Mouse (Mus musculus) layer of hippocampus, postnatal 25 days (tissue): Measurements from ENCODE around the gene Lrrtm1. TPM values are rescaled to one million over a fixed set of nuclear protein-coding genes. Genes with fewer than 3 reads are reported as not detected.

Source experiments
- DNase-seq, 2 experiments: peaks; one replicate each; pipeline ENCODE4 v3.0.0; 2022; ENCODE audit warnings: mixed read lengths in 2 of 2, low spot score in 1 of 2; ENCODE audit errors: extremely low spot score in 1 of 2
- total RNA-seq, 2 experiments: library from RNA; stranded (reverse); gene quantifications; 2 replicates each; pipeline ENCODE4 v1.2.3; 2021

Gene Lrrtm1
- total RNA-seq, result 100 to 1,000 TPM; 117 to 125 TPM

DNA sequence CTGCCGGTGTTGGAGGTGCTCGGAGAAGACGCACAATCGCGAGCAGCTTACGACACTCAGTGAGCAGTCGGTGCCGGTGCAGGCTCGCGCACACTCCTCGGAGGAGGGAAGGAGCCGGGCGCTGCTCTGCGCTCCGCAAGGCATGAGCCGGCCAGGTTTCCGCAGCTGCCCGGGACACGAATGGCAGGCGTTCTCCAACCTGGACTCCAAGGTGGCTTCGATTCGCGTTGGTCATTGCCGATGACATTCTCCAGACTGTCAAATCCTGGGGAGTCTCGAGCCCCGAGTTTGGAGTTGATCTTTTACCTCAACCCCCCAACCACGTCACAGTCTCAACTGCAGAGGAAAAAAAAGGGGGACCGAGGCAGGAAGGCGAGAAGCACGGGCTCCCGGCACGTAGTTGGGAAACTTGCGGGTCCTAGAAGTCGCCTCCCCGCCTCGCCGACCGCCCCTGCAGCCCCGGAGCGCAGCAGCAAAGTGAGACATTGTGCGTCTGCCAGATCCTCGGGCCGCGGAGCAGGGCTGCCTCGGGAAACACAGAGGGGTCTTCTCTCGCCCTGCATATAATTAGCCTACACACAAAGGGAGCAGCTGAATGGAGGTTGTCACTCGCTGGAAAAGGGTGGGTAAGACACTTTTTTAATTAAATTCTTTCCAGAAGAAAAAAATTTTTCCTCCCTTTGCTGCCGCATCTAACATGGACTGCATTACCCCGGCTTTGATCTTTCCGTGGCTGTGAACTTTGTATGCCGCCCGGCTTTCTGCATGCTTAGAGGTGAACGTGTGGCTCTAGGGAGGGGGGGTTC lies at the start of gene Lrrtm1:
Gene Lrrtm1 (plus strand): TSS at position 89 of the 806 bp plus-strand sequence.
- peak; percentile 70 to 79 for DNase-seq

DNA sequence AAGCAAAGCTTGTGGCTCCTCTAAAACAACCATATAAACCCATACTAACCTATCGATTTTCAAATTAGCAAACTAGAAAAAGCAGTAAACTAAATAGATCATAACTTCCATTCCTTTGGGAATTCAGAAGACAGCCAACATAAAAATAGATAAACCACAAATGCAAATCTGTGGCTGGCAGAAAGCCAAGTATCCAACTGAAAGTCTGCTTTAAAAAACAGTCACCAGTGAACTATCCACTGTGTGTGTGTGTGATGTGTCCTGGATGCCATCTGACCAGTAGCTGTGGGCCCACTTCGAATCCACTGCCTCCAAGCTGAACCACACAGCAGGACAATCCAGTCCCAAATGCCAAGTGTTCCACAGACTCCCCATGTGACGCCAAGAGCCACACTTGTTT lies 45.8 kb upstream of the Lrrtm1 start:
- no peak for DNase-seq

DNA sequence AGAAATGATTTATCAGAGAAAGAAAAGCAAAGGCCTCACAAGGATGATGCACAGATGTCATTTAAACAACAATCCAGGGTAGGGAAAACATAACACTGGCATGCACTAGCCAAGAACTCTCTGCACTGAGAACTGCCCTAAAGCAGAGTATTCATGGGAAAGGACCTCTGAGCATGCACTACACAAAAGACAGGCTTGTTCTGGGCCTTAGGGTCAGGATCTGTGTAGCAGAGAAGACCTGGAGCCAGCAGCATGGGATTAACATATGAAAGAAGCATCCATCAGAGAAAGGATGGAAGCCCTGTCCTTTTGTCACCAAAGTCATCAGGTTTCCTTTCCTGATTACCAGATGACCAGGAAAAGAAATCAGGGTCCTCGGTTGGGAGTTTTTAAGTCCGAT lies 43.1 kb upstream of the Lrrtm1 start:
- DNase-seq, result no peak

DNA sequence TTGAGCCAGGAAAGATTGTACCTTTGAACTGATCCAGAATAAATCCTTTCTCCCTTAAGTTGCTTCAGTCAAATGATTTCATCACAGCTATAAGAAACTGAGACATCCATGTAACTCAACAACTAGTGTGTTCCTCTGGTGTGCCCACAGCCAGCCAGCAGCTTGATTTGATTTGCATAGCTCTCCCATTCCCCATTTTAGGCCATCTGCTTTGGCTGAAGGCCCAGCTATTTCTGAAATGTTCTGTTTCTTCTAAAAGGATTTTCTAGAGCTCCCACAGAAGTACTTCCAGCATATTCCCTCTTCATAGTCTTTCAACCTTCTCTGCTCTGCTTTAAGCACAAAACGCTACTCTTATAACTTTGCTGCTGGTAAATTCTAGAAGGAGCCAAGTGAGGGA lies 33.3 kb upstream of the Lrrtm1 start:
- DNase-seq, result peak in 1 of 2 experiments; percentile 43

DNA sequence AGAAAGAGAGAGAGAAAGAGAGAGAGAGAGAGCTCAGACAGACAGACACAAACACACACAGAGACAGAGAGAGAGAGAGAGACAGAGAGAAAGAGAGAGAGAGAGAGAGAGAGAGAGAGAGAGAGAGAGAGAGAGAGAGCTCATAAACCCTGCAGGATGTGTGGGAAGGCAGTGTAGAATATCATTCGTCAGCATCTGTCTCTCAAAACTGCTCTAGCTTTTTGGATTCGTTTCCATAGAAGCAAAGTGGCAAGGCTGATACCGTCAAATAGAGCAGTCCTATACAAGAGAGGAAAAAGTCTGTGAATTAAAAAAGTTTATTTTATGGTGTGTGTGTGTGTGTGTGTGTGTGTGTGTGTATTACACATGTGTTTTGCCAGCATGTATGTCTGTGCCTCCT lies 32.6 kb upstream of the Lrrtm1 start:
- DNase-seq, result no peak

DNA sequence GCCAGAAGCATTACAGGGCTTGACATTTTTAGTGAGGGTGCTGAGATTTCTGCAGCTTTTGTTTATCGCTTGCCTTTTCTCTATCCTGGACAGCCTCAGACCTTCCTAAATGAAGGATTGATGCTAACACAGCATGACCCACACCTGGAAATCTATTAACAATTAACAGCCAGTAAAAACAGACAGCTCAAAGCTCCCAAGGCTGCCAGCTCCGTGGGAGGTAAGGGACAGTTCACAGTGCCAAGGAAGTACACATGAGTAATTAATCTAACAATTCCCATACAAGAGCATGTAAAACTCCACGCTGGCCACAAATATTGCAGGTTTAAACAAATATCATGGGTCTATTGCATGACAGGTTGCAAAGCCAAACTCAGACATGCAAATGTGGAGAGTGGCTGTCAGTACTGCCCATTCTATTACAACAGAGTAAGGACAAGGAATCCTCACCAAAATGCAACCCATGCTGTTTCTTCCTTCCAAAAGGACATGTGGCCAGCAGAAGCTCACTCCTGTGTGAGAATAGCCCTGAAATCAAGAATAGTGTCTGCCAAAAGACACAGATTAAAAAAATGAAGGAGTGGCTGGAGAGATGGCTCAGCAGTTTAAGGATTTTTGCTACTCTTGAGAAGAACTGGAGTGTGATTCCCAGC lies 28.6 kb upstream of the Lrrtm1 start:
- no peak for DNase-seq

DNA sequence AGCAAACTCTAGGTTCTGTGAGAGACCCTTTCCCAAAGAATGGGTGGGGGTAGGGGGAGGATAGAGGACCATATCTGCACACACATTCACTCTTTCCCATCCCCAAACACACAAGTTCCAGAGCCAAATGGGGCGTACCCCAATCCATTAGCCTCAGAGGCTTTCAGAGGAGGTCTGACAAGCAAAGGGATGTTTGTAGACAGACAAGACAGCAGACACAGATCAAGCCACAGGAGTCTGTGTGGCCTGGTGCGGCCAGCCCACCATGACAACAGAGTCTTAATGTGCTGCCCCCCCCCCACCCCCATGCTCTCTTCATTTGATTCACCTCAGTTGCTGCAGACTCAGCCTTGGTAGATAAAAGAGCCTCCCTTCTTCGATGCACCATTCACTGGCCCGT lies 27.2 kb upstream of the Lrrtm1 start:
- DNase-seq, result no peak

DNA sequence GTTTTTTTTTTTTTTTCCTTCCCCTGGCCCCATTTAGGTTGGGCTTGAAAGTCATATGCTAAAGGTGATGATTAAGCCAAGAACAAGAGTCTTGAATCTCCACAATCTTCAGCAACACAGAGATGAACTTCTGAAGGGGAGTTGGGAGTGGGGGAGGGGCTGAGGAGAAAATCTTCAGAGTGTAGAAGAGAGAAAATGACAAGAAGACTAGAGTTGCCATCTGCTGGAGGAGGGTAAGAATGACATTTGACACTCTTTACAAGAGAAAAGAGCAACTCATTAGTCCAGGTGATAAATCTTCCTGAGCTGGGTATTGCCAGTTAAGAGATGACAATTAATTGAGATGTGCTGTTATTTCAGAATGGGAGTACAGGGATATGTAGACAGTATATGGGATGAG lies 23.6 kb upstream of the Lrrtm1 start:
- peak in 1 of 2 experiments; percentile 47 for DNase-seq

DNA sequence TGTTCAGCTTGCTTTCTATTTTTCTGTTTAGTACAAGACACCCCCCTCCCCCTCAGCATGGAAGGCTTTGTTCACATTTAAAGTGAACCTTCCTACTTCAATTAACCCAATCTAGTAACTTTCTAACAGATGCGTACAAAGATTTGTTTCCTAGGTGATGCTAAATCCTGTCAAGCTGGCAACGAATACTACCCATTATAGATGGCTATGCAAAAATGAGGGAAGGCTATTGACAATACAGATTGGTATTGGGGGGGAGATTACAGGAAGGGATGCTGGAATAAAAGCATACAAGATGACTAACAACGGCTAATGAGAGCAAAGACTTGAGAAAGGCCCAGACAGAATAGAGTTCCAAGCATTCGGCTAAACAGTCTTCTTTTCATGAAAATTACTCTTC lies 21.7 kb upstream of the Lrrtm1 start:
- no peak for DNase-seq

DNA sequence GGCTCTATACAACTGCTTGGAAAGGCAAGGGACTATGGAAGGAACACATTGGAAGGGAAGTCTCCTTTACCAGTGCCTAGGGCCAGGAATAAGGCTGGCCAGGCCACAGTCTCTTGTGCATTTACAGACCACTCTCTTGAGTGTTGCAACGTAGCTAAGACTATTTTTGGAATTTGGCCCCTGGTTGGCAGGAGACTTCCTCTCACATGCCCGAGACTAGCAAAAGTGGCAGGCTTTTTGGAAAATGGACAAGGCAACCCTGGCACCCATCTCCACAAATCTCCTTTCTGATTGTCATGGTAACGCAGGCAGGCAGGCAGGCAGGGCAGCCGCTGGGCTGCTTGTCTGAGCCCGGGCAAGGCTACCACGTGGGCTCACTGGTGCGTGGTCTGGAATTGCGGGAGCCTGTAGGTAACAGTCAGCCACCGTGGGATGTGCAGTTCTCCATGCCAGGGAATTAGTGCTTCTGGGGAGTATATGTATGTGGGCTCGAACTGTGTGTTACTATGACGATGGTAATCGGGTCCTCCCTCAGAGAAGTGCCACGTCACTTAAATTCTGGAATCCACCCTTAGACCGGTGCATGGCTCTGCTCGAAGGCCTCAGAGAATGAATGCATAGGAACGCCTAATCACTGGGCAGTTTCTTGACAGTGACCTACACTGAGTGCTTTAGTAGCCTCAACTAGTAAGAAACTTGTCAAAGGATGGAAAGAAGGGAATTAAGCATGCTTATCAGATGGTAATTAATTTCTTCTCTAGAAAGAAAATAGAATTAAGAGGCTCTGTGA lies 19.4 kb upstream of the Lrrtm1 start:
- DNase-seq, result peak; percentile 42 to 48

DNA sequence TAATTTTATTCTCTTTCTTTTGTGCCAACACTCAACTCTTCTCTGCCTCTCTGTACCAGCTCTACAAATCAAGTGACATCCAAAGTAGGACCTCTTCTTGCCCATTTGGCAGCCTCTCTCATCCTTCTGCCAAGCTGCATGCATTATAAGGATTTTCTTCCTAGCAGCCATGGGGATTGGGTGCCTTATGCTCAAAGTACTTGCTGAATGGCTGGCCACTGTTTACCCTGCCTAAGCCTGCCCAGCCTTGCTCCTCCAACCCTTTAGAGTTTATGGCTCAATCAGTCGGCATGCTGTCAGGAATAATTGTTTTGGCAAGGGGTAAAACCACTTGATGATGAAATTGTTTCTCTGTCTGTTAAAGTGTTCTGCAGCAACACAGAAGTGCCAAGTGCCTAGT lies 2.1 kb upstream of the Lrrtm1 start:
- no peak for DNase-seq

DNA sequence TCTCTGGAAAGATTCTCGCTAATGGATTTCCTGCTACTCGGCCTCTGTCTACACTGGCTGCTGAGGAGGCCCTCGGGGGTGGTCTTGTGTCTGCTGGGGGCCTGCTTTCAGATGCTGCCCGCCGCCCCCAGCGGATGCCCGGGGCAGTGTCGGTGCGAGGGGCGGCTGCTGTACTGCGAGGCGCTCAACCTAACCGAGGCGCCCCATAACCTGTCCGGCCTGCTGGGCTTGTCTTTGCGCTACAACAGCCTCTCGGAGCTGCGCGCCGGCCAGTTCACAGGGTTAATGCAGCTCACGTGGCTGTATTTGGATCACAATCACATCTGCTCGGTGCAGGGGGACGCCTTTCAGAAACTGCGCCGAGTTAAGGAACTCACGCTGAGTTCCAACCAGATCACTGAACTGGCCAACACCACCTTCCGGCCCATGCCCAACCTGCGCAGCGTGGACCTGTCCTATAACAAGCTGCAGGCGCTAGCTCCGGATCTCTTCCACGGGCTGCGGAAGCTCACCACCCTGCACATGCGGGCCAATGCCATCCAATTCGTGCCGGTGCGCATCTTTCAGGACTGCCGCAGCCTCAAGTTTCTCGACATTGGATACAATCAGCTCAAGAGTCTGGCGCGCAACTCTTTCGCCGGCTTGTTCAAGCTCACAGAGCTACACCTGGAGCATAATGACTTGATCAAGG lies 1.2 kb downstream of the Lrrtm1 start:
- DNase-seq, result peak; percentile 45 to 49

DNA sequence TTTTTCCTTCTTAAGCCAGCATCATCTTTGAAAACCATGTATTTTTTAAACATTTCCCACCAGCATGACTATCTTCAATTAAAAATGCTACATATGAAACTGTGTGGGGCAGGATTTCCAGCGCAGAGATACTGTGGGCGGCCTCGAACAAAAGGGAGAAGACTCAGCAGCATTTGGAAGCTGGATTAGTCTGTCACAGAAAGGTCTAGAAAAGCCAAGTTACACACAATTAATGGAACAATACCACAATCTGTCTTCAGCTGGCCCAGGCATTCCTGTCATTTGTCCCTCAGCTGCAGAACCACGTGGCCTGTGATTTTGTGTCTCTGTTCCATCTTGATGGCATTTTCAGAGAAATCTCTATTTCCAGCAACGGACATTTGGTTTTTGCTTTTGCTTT lies 11.0 kb downstream of the Lrrtm1 start:
- no peak for DNase-seq

DNA sequence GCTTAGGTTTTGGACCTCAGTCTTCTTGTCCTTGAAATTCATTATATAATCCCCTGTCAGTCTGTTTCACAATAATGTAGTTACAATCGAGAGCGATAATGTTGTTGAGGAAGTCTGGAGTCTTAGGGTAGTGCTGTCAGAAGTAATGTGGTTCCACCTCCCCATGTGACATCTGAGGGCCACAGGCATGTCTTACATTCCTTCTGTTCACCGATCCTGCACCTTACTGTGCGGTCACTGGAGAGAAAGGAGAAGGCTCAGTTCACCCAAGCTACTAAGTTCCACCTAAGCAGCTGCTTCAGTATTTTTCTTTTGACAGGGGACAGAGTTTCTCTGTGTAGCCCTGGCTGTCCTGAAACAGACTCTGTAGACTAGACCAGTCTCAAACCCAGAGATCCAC lies 13.9 kb downstream of the Lrrtm1 start:
- no peak for DNase-seq

DNA sequence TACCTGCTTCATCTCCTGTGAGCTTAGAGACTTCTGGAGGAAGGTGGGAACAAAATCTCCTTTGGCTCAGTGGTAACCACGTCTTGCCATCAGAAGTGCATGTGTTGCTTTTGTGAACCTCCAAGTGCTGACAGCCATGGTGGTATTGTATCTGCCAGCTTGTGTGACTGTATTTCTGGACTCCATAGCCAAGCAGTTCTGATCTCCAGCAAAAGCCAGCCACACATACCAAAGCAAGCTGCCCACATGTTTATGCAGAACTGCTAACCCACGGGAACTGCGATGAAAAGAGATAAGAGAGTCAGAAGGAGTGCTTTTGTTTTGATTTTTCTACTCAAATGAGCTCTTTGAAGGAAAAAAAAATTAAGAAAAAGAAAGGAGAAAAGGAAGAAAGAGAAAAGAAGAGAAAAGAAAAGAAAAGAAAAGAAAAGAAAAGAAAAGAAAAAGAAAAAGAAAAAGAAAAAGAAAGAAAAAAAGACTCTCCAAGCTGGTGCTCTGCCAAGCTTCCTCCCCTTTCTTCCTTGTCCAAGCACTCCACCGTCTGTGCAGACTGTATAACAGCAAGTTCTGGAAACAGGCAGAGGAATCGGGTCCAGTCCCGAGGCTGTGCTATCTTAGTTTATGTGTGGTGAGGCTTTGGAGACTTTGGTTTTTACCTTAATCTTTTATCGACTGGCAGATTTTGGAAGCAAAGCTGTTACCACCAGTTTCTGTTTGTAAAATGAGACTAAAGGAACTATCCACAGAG lies 15.0 kb downstream of the Lrrtm1 start:
- DNase-seq, result no peak

DNA sequence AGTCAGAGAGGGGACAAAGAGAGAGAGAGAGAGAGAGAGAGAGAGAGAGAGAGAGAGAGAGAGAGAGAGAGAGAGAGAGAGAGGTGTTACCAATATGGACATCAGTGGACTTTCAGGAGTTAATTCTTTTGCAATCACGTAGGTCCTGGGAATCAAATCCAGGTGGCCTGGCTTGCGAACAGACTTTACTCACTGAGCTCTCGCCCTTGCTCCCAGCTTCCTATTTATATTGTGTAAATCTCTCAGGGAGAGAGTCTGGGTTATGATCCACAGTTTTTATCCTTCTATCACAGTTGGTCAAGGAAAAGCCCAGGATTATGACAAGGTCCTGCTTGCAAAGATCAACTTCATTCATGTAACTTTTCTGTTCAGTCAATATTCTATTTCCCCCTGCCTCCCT lies 22.7 kb downstream of the Lrrtm1 start:
- DNase-seq, result no peak

DNA sequence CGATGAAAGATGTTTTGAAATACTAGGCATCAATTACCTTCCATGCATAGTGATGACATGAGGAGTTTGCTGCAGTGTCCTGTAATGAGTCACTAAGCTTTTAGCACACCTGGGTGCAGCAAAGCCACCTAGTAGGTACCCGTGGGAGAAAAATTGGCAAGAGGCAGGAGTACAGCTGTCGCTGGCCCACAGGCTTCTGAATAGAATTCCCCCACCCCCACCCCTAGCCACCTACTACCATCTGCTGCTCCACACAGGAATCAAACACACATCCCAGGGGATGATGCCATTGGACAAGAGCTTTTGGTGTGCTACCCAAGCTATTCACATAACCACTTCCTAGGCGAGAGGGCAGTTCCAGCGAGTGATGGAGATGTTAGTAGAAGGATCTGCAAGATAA lies 36.3 kb downstream of the Lrrtm1 start:
- DNase-seq, result no peak

DNA sequence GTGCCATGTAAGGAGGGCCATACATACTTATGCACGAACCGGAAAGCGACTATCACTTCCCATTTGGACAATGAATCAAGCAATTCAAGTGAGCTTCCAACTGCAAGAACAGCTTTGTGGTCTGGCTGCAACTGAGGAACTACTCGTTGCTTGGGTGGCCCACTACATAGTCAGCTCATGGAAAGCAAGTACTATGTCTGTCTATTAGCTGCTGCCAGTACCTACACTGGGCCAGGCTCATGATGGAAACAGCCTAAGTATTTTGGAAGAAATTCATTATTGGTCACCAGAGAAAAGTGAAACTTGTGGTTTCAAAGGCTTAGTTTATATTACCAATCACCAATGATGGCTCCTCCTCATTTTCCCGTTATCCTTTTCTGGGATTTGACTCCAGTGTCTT lies 43.8 kb downstream of the Lrrtm1 start:
- DNase-seq, result no peak

DNA sequence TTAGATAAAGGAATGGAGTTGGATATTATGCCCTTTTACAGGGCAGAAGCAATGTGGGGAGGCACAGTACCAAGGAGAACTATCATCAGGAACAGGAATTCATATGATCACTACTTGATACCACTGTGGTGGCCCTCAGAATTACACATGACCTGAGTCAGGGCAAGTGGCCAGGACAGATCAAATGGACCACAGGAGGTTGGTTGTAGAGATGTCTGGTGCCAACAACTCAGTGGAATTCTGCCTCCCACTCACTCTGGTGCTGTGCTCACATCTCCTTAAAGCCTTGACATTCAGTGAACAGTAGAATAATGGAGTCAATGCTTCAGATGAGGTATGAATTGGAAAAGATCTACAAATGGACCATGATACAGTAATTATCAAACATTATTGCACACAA lies 45.9 kb downstream of the Lrrtm1 start:
- no peak for DNase-seq

DNA sequence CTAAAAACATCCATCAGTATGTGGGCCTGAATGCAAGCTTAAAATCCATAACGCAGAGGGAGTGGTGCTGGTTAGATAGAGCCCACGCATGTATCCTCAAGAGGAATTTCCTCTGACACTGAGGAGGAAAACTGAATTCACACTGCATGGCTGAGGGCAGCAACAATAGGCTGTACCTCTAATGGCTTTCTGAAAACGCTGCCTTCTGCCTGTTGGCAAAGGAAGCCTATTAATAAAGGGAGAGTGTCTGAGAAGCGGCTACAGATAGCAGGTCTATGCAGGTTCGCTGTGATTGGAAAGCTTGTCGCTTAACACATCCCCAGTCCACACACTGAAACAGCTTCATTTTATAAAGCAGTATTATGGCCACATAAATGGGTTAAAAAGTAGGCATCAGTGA lies 48.9 kb downstream of the Lrrtm1 start:
- DNase-seq, result no peak
